Comparison of ENCODE assay signal across 8 mouse cellular contexts in genomic region chr17:86801213-86801815, GRCm38 (mm10). TPM values are rescaled to one million over a fixed set of nuclear protein-coding genes. Genes with fewer than 3 reads are reported as not detected.
DNase-seq lines count a peak whose midpoint lies in the region; ATAC-seq and TF ChIP-seq lines count a peak whose summit lies in the region.

No protein-coding gene starts in this region.

- no peak for TF ChIP-seq CTCF in forebrain, postnatal 0 days (IDR thresholded peaks at IDR 0.05; ENCODE audit: low read depth)
- TF ChIP-seq CTCF in kidney, postnatal 0 days (IDR thresholded peaks at IDR 0.05; ENCODE audit: low read depth) = peak; percentile 22; the same call in 1 of the 2 replicates

- H3K9ac ChIP-seq in forebrain, postnatal 0 days = no peak overlapping the region
- no peak overlapping the region for H3K9ac ChIP-seq in forebrain, embryonic 12.5 days
- H3K9ac ChIP-seq in heart, embryonic 13.5 days = peak overlapping the region; percentile 15; the same call in 1 of the 2 replicates
- H3K9ac ChIP-seq in kidney, postnatal 0 days (ENCODE audit: low read depth, low read length) = no peak overlapping the region
- H3K9ac ChIP-seq in stomach, embryonic 16.5 days (ENCODE audit: low read length) = peak overlapping the region; percentile 15; the same call in 1 of the 2 replicates

- 68% methylated on average over 11 of the region's 11 CpGs for WGBS in forebrain, postnatal 0 days
- 77% methylated on average over 11 of the region's 11 CpGs for whole genome bisulfite sequencing in forebrain, embryonic 12.5 days
- 53% methylated on average over 11 of the region's 11 CpGs for WGBS in heart, embryonic 13.5 days
- WGBS in kidney, postnatal 0 days = 62% methylated on average over 11 of the region's 11 CpGs
- WGBS in stomach, embryonic 16.5 days = 57% methylated on average over 11 of the region's 11 CpGs

- H3K27ac ChIP-seq in forebrain, postnatal 0 days (ENCODE audit: low read depth, low read length) = peak overlapping the region; percentile 54; the same call in 1 of the 2 replicates
- no peak overlapping the region for H3K27ac ChIP-seq in forebrain, embryonic 12.5 days
- peak overlapping the region; percentile 76 for H3K27ac ChIP-seq in heart, embryonic 13.5 days (replicated peaks)
- H3K27ac ChIP-seq in kidney, postnatal 0 days = peak overlapping the region; percentile 74
- peak overlapping the region; percentile 72 for H3K27ac ChIP-seq in stomach, embryonic 16.5 days (ENCODE audit: low read length)

- H3K4me3 ChIP-seq in forebrain, postnatal 0 days (ENCODE audit: low read depth, low read length) = no peak overlapping the region
- no peak overlapping the region for H3K4me3 ChIP-seq in forebrain, embryonic 12.5 days (replicated peaks)
- no peak overlapping the region for H3K4me3 ChIP-seq in heart, embryonic 13.5 days
- H3K4me3 ChIP-seq in kidney, postnatal 0 days (replicated peaks; ENCODE audit: low read depth, low read length) = no peak overlapping the region
- no peak overlapping the region for H3K4me3 ChIP-seq in stomach, embryonic 16.5 days (replicated peaks; ENCODE audit: low read length)

- DNase-seq in forebrain, postnatal 0 days = no peak
- peak; percentile 18 for DNase-seq in NIH3T3 (ENCODE audit: low read depth)
- DNase-seq in kidney, postnatal 0 days (ENCODE audit: low spot score) = peak; percentile 64
- DNase-seq in gastrocnemius, postnatal 36 days = no peak
- DNase-seq in embryo, embryonic 10.5 days (ENCODE audit: low spot score) = no peak

- peak; percentile 38; the same call in 1 of the 2 replicates for ATAC-seq in forebrain, postnatal 0 days
- ATAC-seq in forebrain, embryonic 12.5 days (ENCODE audit: low FRiP score) = no peak
- no peak for ATAC-seq in heart, embryonic 13.5 days (ENCODE audit: extremely low read depth, insufficient number of reproducible peaks, low FRiP score, low TSS enrichment)
- ATAC-seq in kidney, postnatal 0 days (replicated peaks; ENCODE audit: low FRiP score, low read depth) = no peak
- ATAC-seq in stomach, embryonic 16.5 days (ENCODE audit: insufficient read depth, low FRiP score) = 0 out of 2 replicates have a peak, but pooled peaks have one; percentile 34

- no peak overlapping the region for H3K4me2 ChIP-seq in forebrain, postnatal 0 days (ENCODE audit: low read depth)
- no peak overlapping the region for H3K4me2 ChIP-seq in forebrain, embryonic 12.5 days
- H3K4me2 ChIP-seq in heart, embryonic 13.5 days = peak overlapping the region; percentile 11; the same call in 1 of the 2 replicates
- no peak overlapping the region for H3K4me2 ChIP-seq in kidney, postnatal 0 days (ENCODE audit: low read length)
- H3K4me2 ChIP-seq in stomach, embryonic 16.5 days (ENCODE audit: low read depth, low read length) = no peak overlapping the region

- intact Hi-C loops in gastrocnemius, postnatal 36 days (cut with DNase I) = no loop called here

- no peaks in the 10 kb centered on the region for H3K27me3 ChIP-seq in forebrain, postnatal 0 days (ENCODE audit: insufficient read depth, low read length)
- no peaks in the 10 kb centered on the region for H3K27me3 ChIP-seq in forebrain, embryonic 12.5 days
- H3K27me3 ChIP-seq in heart, embryonic 13.5 days (replicated peaks) = no peaks in the 10 kb centered on the region
- H3K27me3 ChIP-seq in kidney, postnatal 0 days (ENCODE audit: insufficient read depth, low read length) = no peaks in the 10 kb centered on the region
- no peaks in the 10 kb centered on the region for H3K27me3 ChIP-seq in stomach, embryonic 16.5 days (ENCODE audit: control insufficient read depth, insufficient read depth, low read length)

- H3K36me3 ChIP-seq in forebrain, postnatal 0 days (ENCODE audit: insufficient read depth) = no peaks in the 10 kb centered on the region
- H3K36me3 ChIP-seq in forebrain, embryonic 12.5 days (replicated peaks) = no peaks in the 10 kb centered on the region
- H3K36me3 ChIP-seq in heart, embryonic 13.5 days = peaks cover 13% of the 10 kb centered on the region
- H3K36me3 ChIP-seq in kidney, postnatal 0 days (ENCODE audit: insufficient read depth, low read length) = 0 out of 2 replicates have a peak, but pooled peaks cover 9% of the 10 kb centered on the region
- H3K36me3 ChIP-seq in stomach, embryonic 16.5 days (ENCODE audit: control insufficient read depth, insufficient read depth, low read length) = no peaks in the 10 kb centered on the region

- no peaks in the 10 kb centered on the region for H3K9me3 ChIP-seq in forebrain, postnatal 0 days (ENCODE audit: low read length)
- no peaks in the 10 kb centered on the region for H3K9me3 ChIP-seq in forebrain, embryonic 12.5 days
- H3K9me3 ChIP-seq in heart, embryonic 13.5 days = no peaks in the 10 kb centered on the region
- H3K9me3 ChIP-seq in kidney, postnatal 0 days (replicated peaks; ENCODE audit: low read length) = no peaks in the 10 kb centered on the region
- H3K9me3 ChIP-seq in stomach, embryonic 16.5 days (replicated peaks; ENCODE audit: control insufficient read depth, low read length) = no peaks in the 10 kb centered on the region

- peaks cover 12% of the 10 kb centered on the region; the same call in 1 of the 2 replicates for H3K4me1 ChIP-seq in forebrain, postnatal 0 days (ENCODE audit: insufficient read depth)
- 0 out of 2 replicates have a peak, but pooled peaks cover 9% of the 10 kb centered on the region for H3K4me1 ChIP-seq in forebrain, embryonic 12.5 days
- peaks cover 44% of the 10 kb centered on the region for H3K4me1 ChIP-seq in heart, embryonic 13.5 days
- H3K4me1 ChIP-seq in kidney, postnatal 0 days (replicated peaks; ENCODE audit: insufficient read depth, low read length) = 0 out of 2 replicates have a peak, but pooled peaks cover 7% of the 10 kb centered on the region
- H3K4me1 ChIP-seq in stomach, embryonic 16.5 days (ENCODE audit: control insufficient read depth, insufficient read depth, low read length) = peaks cover 31% of the 10 kb centered on the region

RNA-seq across cellular contexts. Expression of gene Epas1, which starts 47.8 kb away (rescaled TPM):
- total RNA-seq in forebrain, postnatal 0 days (2014; rRNA removed) = 8.7 and 14.3 TPM in 2 replicates
- polyA plus RNA-seq in forebrain, postnatal 0 days (2015; fragmentation: Nextera tagmentation; extraction: Ambion mirVana) = 4.7 and 6.3 TPM in 2 replicates
- 2.8 and 3.3 TPM in 2 replicates for polyA plus RNA-seq in forebrain, embryonic 12.5 days (2016; fragmentation: Nextera tagmentation; extraction: Ambion mirVana)
- 5.1 and 5.6 TPM in 2 replicates for polyA plus RNA-seq in heart, embryonic 13.5 days (2015; fragmentation: Nextera tagmentation; extraction: Ambion mirVana)
- 12.8 and 14.3 TPM in 2 replicates for polyA plus RNA-seq in kidney, postnatal 0 days (2015; fragmentation: Nextera tagmentation; extraction: Ambion mirVana)
- 5.3 and 5.8 TPM in 2 replicates for polyA plus RNA-seq in stomach, embryonic 16.5 days (2015; fragmentation: Nextera tagmentation; extraction: Ambion mirVana)
- 100 to 1,000 TPM in 1 of 2 experiments, 10 to 100 TPM in 1; 94.9 to 100 TPM for total RNA-seq in gastrocnemius, postnatal 36 days (2021)

Comparison
In these comparisons a context has a peak if more than half of its experiments do, and no peak if none do; other contexts are left out.
1. ATAC-seq: peak in forebrain, postnatal 0 days (single experiment) and stomach, embryonic 16.5 days (single experiment); none in forebrain, embryonic 12.5 days (single experiment), heart, embryonic 13.5 days (single experiment) and kidney, postnatal 0 days (single experiment).
2. DNase-seq: peak in NIH3T3 (single experiment) and kidney, postnatal 0 days (single experiment); none in forebrain, postnatal 0 days (single experiment), gastrocnemius, postnatal 36 days (0 of 2) and embryo, embryonic 10.5 days (single experiment).
3. H3K9ac ChIP-seq: peak in heart, embryonic 13.5 days (single experiment) and stomach, embryonic 16.5 days (single experiment); none in forebrain, postnatal 0 days (single experiment), forebrain, embryonic 12.5 days (single experiment) and kidney, postnatal 0 days (single experiment).